Mouse (Mus musculus) effector memory CD4-positive, alpha-beta T cell, adult 7 months (primary cell): ENCODE measurements around the gene Zfp960. TPM values are rescaled to one million over a fixed set of nuclear protein-coding genes. Genes with fewer than 3 reads are reported as not detected.

Source experiments
- polyA plus RNA-seq: library from polyadenylated mRNA; unstranded; fragments of 100-300 nt; shearing (Covaris generic); gene quantifications from one replicate; pipeline ENCODE4 v1.2.1, GENCODE M21; 2017

Gene Zfp960
- 0.44 TPM for polyA plus RNA-seq

GRCm38 (mm10) chr17:17063628-17064494 is at the start of gene Zfp960:
TSS of gene Zfp960 (plus strand) at chr17:17064113.

GRCm38 (mm10) chr17:17120830-17121502 is 57.1 kb downstream of the Zfp960 start, which contains the start of gene Zfp97:
TSS of gene Zfp97 (plus strand) at chr17:17121415.

Other genes starting within 250 kb of the Zfp960 start
- gene Zfp97, start 57.3 kb downstream of the Zfp960 start, polyA plus RNA-seq, result 6.1 TPM